Mouse (Mus musculus) retina, postnatal 7 days (tissue): ENCODE measurements around the gene Gm12569.

Source experiments
- DNase-seq: peaks from one replicate; pipeline ENCODE4 v3.0.0-alpha.2; 2012; ENCODE audit warnings: low read depth, low spot score

Gene Gm12569

DNA sequence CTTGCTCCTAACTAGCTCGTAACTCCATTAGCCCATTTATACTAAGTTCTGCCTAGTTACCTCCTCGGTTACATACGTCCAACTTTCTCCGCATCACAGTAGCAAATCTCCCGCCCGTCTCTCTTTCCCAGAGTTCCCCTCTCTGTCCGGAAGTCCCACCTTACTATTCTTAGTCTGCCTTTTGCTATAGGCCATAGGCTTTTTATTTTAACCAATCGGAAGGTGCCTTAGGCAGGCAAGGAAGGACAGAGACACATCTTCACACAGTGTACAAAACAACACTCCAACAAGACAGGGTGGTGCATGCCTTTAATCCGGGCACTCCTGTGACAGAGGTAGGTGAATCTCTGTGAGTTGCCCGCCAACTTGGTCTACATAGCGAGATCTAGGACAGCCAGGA lies at the start of gene Gm12569:
Gene Gm12569, plus strand, starts transcription at position 166 of the 400 bp plus-strand sequence.
- no peak for DNase-seq

DNA sequence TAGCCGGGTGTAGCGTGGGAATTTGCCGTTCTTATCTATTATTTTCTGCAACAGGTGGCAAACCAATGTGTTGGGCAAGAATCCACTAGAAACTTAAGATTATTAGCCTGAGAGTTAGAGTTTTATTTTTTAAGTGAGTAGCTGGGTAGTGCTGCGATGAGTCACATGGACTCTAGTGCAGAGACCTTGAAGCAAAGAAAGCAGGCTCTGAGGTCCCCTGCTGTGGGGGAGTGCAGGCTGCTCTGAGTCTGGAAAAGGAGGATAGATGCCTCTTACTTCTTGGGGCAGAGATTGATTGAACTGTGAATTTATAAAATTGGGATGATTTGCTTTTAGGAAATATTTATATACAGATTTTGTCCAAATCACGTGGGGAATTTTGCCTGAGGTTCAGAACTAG lies 17.5 kb upstream of the Gm12569 start:
- DNase-seq, result no peak

DNA sequence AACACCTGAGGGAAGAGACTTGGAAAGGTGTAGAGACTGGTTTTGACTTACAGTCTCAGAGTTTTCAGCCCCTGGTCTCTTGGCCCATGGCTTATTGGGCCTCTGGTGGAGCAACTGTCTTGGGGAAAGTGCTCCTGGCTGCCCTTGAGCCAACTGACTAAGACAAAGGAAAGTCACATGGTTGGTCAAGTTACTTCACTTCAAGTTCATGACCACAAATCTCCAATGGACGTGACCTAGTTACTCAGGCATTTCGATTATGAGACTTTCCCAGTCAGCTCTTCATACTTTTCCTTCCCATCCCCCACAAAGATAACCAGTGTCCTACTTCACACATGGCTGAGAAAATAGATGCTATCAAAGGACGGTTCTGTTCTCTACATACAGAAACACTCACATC lies 12.5 kb upstream of the Gm12569 start:
- DNase-seq, result no peak

DNA sequence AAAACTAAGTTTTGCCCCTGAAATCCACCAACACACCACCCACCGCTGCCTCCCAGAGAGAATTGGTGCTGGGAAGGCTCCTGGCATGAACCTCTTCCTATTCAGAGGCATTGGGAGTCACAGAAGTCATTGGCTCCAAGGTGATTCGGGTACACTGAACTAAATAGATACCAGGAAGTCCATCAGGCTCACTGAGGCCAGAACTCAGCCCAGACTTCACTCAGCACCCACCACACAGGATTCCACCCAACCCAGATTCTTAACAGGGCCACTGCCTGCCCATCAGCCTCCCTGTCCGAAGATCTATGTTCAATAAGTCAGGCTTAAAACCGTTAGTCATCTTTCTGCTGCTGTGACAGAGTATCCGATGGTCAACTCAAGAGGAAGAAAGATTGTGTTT lies 8.8 kb upstream of the Gm12569 start:
- no peak for DNase-seq

DNA sequence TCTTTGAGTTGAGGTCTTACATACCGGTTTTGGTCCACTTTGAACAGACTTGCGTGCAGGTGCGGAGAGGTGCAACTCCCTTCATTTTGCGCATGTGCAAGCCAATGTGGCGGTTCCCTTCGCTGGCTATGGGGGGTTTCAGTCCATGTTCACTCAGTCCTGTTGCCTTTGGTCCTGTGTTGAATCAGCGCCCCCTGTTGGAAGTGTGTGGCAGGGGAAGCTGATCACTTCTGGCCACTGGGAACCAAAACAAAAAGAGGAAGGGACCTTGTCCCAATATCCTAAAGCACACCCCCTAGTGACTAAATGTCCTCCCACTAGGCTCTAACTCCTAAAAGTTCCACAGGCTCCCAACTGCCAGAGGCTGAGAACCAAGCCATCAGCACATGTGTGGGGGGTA lies 6.3 kb upstream of the Gm12569 start:
- no peak for DNase-seq

GRCm38 (mm10) chr11:51219396-51219980 lies 785 bp upstream of the Gm12569 start:
- DNase-seq, result no peak

GRCm38 (mm10) chr11:51227104-51227503 lies 6.8 kb downstream of the Gm12569 start:
- no peak for DNase-seq

DNA sequence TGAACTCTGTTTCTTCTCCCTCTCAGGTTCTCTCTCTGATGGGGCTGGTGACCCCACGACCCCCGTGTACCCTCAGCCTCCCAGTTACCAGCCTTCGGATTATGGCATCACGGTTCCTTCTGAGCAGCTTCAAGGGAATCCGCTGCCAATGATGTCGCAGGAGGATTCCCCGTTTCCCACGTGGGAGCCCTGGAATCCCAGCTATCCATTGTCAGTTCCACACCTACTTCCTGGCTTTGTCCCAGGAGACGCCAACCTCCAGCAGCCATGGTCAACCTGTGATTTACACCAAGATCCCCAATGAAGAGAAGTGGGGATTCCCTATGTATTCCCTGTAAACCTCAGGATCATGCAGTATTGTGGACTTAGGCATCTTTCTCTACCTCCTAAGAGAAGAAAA lies 14.4 kb downstream of the Gm12569 start:
- no peak for DNase-seq

GRCm38 (mm10) chr11:51242897-51243296 lies 22.6 kb downstream of the Gm12569 start:
- no peak for DNase-seq

DNA sequence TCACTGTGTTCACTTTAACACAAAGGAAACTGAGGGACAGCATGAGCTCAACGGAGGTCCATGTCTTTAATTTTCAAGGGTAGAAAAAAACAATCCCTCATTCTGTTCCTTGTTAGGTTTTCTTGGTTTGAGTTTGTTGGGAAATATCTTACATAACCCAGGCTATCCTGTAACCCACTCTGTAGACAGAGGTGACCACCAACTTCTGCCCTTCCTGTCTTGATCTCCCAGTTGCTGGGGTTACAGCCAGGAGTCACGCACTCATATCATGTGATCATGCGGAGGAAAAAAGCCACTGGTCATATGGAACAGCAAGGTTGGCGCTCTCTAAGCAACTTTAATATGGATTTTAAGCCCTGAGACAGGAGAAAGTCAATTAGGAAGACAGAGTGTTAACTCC lies 36.7 kb downstream of the Gm12569 start:
- no peak for DNase-seq

DNA sequence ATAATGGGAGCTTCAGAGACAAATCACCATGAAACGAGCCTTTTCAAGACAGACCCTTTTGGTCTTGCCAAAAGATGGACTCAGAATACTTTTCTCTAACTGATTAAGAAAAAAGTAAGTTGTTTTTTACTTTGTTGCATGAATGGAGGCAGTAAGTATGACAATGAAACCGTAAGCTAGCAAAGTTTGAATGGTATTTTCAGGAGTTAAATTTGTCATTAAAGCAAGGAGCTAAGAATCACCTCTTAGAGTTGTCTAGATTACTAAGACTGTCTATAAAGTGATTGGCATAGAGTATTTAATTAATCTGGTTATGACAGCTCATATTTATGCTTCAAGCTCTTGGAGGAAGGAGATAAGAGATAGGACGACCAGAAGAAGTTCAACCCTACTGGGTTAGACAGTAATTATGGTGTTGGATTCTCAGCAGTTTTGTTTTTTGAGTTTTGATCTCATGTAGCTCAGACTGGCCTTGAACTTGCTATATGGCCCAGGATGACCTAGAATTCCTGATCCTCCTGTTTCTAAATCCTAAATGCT lies 41.5 kb downstream of the Gm12569 start, which contains the start of gene Clk4:
Gene Clk4, plus strand, starts transcription at position 51 of the 540 bp plus-strand sequence.
- no peak for DNase-seq

DNA sequence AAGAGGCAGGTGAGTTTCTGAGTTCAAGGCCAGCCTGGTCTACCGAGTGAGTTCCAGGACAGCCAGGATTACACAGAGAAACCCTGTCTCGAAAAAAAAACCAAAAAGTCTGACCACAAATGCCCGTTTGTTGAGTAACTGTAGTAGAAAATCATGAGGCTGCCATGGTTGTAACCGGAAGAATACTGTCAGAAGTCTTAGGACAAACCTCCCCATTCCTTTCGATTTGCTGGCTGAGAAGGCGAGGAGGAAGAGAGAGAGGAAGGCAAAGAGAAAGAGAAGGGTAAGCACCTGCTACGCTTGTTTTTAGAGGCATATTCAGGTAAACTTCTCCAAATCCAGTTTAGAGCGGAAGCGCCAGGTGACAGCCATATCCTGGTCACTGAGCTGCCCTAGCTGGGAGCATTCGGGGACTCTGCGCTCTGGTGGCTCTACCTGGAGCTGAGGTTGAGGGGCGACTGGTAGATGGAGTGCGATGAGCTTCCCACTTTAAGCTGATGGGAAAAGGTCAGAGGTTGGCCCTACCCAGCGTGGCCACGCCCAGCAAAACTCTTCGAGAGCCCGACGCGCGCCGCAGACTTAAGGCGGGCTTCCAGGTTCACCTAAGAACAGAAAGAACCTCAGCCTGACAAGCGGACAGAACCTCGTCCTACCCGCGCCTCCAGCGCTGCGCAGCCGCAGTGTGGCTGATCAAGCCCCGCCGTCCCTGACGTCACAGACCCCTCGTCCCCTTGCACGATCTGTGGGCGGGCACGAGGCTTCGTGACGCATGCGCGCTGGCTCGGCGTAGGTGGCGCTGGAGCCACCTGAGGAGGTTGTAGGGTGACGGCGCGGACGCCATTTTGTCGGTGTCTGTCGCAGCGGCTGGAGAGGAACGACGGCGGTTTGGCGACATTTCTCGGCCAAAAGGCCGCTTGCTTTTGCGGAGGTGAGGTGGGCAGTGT lies 42.3 kb downstream of the Gm12569 start, which contains the start of gene BC049762:
Gene BC049762, minus strand, starts transcription at position 705 of the 944 bp plus-strand sequence.
- peak; percentile 98 for DNase-seq

GRCm38 (mm10) chr11:51263286-51263831 lies 43.1 kb downstream of the Gm12569 start:
- DNase-seq, result no peak

- no peak for DNase-seq
These were observed 44.1 kb downstream of the Gm12569 start for GRCm38 (mm10) chr11:51264352-51264751.

- DNase-seq, result no peak
These were observed 45.1 kb downstream of the Gm12569 start for GRCm38 (mm10) chr11:51265326-51265725.

- DNase-seq, result no peak
These were observed 54.1 kb downstream of the Gm12569 start for GRCm38 (mm10) chr11:51274418-51274817.
